Mouse (Mus musculus): ENCODE measurements at regions not wholly inside any gene's neighbourhood (a gene's known extent, or its start where the extent isn't known, plus 50 kb on each side); places are given as distances from the start of the nearest gene placed in this dataset.

GRCm38 (mm10) chr10:92030221-92030620 is 692.0 kb downstream of the Nedd1 start:
- TF ChIP-seq CTCF (IDR thresholded peaks at IDR 0.05; ENCODE audit: extremely low read depth, insufficient read length, insufficient replicate concordance, low read depth, low read length) (no peak), POLR2A (IDR thresholded peaks at IDR 0.05; ENCODE audit: low read depth, low read length) (no peak)
